Mouse (Mus musculus): Measurements from ENCODE around the gene Nectin4.

DNA sequence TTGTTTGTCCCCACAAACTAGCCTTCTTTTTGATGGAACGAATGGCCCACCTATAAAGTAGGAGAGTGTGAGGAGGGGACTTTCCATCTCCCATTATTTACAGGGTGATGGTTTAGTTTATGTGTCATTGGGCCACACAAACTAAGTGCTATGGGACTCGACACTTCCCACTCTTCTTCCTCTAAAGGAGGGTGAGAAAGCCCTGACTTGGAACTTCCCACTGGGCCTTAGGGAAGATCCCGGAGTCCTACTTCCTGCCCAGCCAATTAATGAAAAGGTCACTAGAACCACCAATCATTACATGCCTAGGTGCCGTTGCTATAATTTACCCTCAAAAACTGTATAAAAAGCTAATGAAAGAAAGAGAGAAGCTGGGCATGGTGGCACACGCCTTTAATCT is 62.3 kb downstream of the Nectin4 start:
- no peak for TF ChIP-seq CTCF (IDR thresholded peaks at IDR 0.05)
- no peak for TF ChIP-seq EP300 (IDR thresholded peaks at IDR 0.05)
